Mouse (Mus musculus) liver, postnatal 0 days (tissue): ENCODE results near the gene Nucks1. TPM values are rescaled to one million over a fixed set of nuclear protein-coding genes. Genes with fewer than 3 reads are reported as not detected.
A peak's percentile ranks its signal among the peaks of the same experiment; 100 is the strongest.

Experiments
- ATAC-seq: fragments of 200-750 bp; cut with Nextera tagmentation; 2 replicates; pipeline ENCODE4 v1.8.0; 2017; ENCODE audit warnings: mild to moderate bottlenecking, moderate library complexity
- DNase-seq: peaks from one replicate; pipeline ENCODE4 v3.0.0-alpha.2; 2016
- H3K27ac ChIP-seq: fragments of 300-500 bp; sonication (generic); 2 replicates; pipeline ENCODE4 v1.5.1; 2014; ENCODE audit warnings: antibody characterized with exemption, moderate library complexity, mild to moderate bottlenecking, low read depth
- H3K27me3 ChIP-seq: fragments of 300-500 bp; sonication (generic); 2 replicates; pipeline ENCODE4 v1.6.1; 2014; ENCODE audit warnings: low read length, control low read depth, mixed read lengths; ENCODE audit not compliant: insufficient read depth
- H3K36me3 ChIP-seq: fragments of 300-500 bp; sonication (generic); replicated peaks from 2 replicates; pipeline ENCODE4 v1.6.1; 2014; ENCODE audit warnings: mild to moderate bottlenecking, control low read depth, low read length, moderate library complexity, mixed read lengths; ENCODE audit not compliant: insufficient read depth
- H3K4me1 ChIP-seq: fragments of 300-500 bp; sonication (generic); 2 replicates; pipeline ENCODE4 v1.6.1; 2014; ENCODE audit warnings: antibody characterized with exemption, mild to moderate bottlenecking, control low read depth; ENCODE audit not compliant: insufficient read depth
- H3K4me2 ChIP-seq: fragments of 300-500 bp; sonication (generic); 2 replicates; pipeline ENCODE4 v1.6.1; 2014; ENCODE audit warnings: low read depth, mild to moderate bottlenecking, low read length, moderate library complexity, mixed read lengths
- H3K4me3 ChIP-seq: fragments of 300-500 bp; sonication (generic); 2 replicates; pipeline ENCODE4 v1.5.1; 2014; ENCODE audit warnings: low read depth, low read length
- H3K9ac ChIP-seq: fragments of 300-500 bp; sonication (generic); replicated peaks from 2 replicates; pipeline ENCODE4 v1.6.1; 2014; ENCODE audit warnings: mild to moderate bottlenecking, moderate library complexity
- H3K9me3 ChIP-seq: fragments of 300-500 bp; sonication (generic); 2 replicates; pipeline ENCODE4 v1.6.1; 2016; ENCODE audit warnings: mild to moderate bottlenecking, control low read depth, low read length, mixed read lengths
- CTCF ChIP-seq: sonication (generic); IDR thresholded peaks from 2 replicates; pipeline ENCODE4 v1.5.1; 2016; ENCODE audit warnings: antibody characterized with exemption, low read depth
- EP300 ChIP-seq: IDR thresholded peaks from 2 replicates; pipeline ENCODE4 v1.6.1; 2016; ENCODE audit warnings: antibody characterized with exemption, low read depth, mild to moderate bottlenecking
- WGBS: fragments of 180-500 bp; shearing (Covaris S2); extraction: QIAGEN DNeasy Blood & Tissue Kit; methylation state at CpG from one replicate; pipeline ENCODE4 v1.1.7; 2014; ENCODE audit not compliant: insufficient replicate concordance; 5-methylcytosine and 5-hydroxymethylcytosine counted together
- polyA plus RNA-seq: library from polyadenylated mRNA; unstranded; fragments of >200 nt; fragmentation: Nextera tagmentation; extraction: Ambion mirVana; gene quantifications from 2 replicates; pipeline ENCODE4 v1.2.1, GENCODE M21; 2015

The Nucks1 gene
- polyA plus RNA-seq, 1 experiment from 2014 or later, result 26.9 TPM

DNA sequence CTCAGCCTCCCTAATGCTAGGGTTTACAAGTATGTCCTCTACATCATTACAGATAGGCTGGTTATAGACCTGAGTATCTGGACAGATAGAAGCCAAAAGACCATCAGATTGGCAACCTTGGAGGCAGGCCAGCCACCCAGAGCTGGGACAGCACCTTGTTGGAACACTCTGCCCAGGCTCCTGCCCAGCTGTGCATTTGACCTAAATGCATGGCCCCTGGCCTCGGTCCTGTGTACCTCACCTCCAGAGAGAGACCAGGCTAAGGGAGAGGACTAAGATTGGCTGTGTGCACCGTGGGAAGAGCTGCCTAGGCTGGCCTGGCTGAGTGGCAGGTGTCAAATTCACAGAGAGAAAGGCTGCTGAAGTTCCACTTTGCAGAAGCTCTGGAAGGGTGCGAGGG lies 58.2 kb downstream of the Nucks1 start:
- H3K4me3 ChIP-seq, result no peak overlapping the region
- WGBS, result 40% methylated on average over 3 of the region's 3 CpGs
- peak overlapping the region; percentile 13; the same call in 1 of the 2 replicates for H3K27ac ChIP-seq
- ATAC-seq (no peak), DNase-seq (no peak)
- H3K36me3 ChIP-seq, result no peaks in the 10 kb centered on the region
- 0 out of 2 replicates have a peak, but pooled peaks cover 2% of the 10 kb centered on the region for H3K27me3 ChIP-seq
- TF ChIP-seq EP300 (no peak), CTCF (no peak)
- H3K4me2 ChIP-seq, result no peak overlapping the region
- no peak overlapping the region for H3K9ac ChIP-seq
- peaks cover 45% of the 10 kb centered on the region for H3K4me1 ChIP-seq
- no peaks in the 10 kb centered on the region for H3K9me3 ChIP-seq

DNA sequence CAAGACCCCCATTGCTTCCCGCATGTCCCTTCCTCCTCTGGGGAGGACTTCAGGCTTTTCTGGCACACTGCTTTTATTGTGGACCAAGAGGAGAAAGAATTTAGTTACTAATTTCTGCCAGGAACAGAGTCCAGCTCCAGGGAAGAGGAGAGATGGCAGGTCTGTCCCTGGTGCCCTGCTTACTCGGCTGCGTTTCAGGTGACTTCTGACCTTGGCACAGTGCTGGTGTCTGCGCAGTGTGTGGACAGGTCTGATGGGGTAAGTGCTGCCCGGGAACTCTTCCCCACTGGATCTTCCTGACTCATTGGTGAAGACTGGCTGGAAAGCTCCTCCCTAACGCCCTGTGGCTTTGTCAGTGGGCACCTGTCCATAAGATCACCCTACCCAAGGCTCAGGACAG lies 58.6 kb downstream of the Nucks1 start:
- H3K27me3 ChIP-seq, result no peaks in the 10 kb centered on the region
- no peak for DNase-seq
- H3K4me1 ChIP-seq, result peaks cover 42% of the 10 kb centered on the region
- no peak overlapping the region for H3K4me2 ChIP-seq
- no peak overlapping the region for H3K9ac ChIP-seq
- no peak for TF ChIP-seq EP300
- peak overlapping the region; percentile 19; the same call in 1 of the 2 replicates for H3K27ac ChIP-seq
- no peaks in the 10 kb centered on the region for H3K36me3 ChIP-seq
- no peaks in the 10 kb centered on the region for H3K9me3 ChIP-seq
- H3K4me3 ChIP-seq, result no peak overlapping the region
- peak; percentile 44 for ATAC-seq
- WGBS, result 63% methylated on average over 6 of the region's 6 CpGs

DNA sequence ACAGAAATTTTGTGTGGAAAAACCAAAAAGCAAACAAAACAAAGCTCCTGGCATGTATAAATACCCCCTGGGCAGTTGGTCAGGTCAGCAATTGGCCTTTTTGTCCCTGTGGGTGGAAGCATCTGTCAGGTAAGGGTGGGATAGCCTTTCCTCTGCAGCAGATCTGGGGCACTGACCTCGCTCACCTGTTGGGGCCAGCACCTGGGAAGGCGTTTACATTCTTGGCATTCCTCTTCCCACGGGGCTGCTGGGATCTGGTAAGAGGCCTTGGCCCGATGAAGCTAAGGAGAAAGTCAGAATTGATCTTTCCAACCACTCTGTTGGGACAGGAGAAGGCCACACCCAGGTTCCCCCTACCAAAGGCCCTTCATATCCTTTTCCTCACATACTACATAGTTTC lies 59.5 kb downstream of the Nucks1 start:
- Histone ChIP-seq H3K9ac (no peak overlapping the region), H3K9me3 (no peaks in the 10 kb centered on the region), H3K4me3 (no peak overlapping the region), H3K4me1 (peaks cover 39% of the 10 kb centered on the region), H3K36me3 (no peaks in the 10 kb centered on the region), H3K27ac (0 out of 2 replicates have a peak overlapping the region, but pooled peaks have one; percentile 0), H3K4me2 (no peak overlapping the region; the same call in 1 of the 2 replicates), H3K27me3 (no peaks in the 10 kb centered on the region)
- no peak for TF ChIP-seq CTCF
- no peak for TF ChIP-seq EP300
- ATAC-seq (no peak), DNase-seq (no peak)
- 66% methylated on average over 4 of the region's 4 CpGs for WGBS

DNA sequence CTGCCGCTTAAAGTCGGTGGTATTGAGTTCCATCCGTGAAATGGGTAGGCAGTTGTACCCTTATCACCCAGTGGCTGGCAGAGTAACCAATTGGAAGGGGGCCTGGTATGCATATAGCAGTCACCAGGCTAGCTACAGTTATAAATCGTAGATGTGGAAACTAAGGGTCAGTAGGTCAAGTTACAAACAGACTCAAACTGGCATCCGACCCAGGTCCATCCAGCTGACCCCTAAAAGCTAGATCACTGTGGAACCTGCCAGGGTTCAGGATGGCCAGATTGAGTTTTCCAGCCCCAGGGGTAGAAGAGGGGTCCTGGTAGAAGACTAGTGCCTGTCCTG lies 60.0 kb downstream of the Nucks1 start:
- H3K4me1 ChIP-seq, result peaks cover 39% of the 10 kb centered on the region

DNA sequence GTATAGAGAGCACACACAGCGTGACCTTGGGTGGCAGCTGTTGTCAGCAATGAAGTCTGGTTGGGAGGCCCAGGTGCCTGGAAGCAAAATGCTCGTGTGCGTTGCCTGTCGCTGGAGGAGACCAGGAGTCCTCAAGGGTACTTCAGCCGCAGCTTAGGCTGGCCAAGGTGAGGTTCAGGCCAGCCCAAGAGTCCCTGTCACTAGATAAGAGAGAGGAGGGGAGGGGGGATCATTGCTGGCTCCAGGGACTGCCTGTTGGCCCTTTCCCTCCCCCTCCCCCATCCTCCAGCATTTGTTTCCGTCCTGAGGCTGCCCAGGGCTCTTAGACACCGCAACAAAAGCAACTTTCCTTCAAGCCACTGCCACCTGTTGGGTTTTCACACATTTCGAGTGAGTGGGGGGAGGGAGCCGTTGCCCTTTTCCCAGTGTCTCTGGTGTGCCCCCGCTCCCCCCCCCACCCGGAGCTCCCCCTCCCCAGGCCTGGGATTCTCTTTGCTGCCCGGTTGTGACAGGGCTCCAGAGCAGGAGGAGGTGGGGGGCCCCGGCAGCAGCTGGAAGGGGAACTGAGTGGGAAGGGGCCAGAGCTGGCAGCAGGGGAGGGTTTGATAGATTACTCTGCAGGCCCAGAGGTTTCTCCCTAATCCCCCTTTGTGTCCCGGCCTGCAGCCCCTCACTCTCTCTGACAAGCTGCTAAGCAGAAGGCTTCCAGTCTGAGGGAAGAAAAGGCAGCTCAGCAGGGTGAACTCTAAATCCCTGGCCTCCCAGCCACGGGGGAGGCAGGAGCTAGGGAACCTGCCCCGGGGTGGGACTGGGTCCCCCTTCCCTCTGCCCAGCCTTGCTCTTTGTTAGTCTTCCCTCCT lies 60.6 kb downstream of the Nucks1 start:
- 9% methylated on average over 16 of the region's 16 CpGs for WGBS
- no peak for DNase-seq
- H3K4me3 ChIP-seq, result peak overlapping the region; percentile 26
- peak overlapping the region; percentile 62 for H3K27ac ChIP-seq
- H3K4me2 ChIP-seq, result peak overlapping the region; percentile 62
- H3K9me3 ChIP-seq, result no peaks in the 10 kb centered on the region
- no peaks in the 10 kb centered on the region for H3K36me3 ChIP-seq
- H3K4me1 ChIP-seq, result peaks cover 37% of the 10 kb centered on the region
- ATAC-seq, result peak; percentile 27; the same call in 1 of the 2 replicates
- no peak for TF ChIP-seq CTCF
- TF ChIP-seq EP300, result no peak
- H3K27me3 ChIP-seq, result no peaks in the 10 kb centered on the region
- peak overlapping the region; percentile 53 for H3K9ac ChIP-seq

More for the DNA sequence above, 60.0 kb downstream of the Nucks1 start:
- TF ChIP-seq CTCF (no peak), EP300 (no peak)
- ATAC-seq (peak; percentile 78), DNase-seq (no peak)
- H3K4me3 ChIP-seq, result peak overlapping the region; percentile 26; the same call in 1 of the 2 replicates
- no peaks in the 10 kb centered on the region for H3K36me3 ChIP-seq
- peak overlapping the region; percentile 62 for H3K4me2 ChIP-seq
- WGBS, result 49% methylated on average over 5 of the region's 5 CpGs
- peak overlapping the region; percentile 62; the same call in 1 of the 2 replicates for H3K27ac ChIP-seq
- peak overlapping the region; percentile 53 for H3K9ac ChIP-seq
- H3K9me3 ChIP-seq, result no peaks in the 10 kb centered on the region
- no peaks in the 10 kb centered on the region for H3K27me3 ChIP-seq

DNA sequence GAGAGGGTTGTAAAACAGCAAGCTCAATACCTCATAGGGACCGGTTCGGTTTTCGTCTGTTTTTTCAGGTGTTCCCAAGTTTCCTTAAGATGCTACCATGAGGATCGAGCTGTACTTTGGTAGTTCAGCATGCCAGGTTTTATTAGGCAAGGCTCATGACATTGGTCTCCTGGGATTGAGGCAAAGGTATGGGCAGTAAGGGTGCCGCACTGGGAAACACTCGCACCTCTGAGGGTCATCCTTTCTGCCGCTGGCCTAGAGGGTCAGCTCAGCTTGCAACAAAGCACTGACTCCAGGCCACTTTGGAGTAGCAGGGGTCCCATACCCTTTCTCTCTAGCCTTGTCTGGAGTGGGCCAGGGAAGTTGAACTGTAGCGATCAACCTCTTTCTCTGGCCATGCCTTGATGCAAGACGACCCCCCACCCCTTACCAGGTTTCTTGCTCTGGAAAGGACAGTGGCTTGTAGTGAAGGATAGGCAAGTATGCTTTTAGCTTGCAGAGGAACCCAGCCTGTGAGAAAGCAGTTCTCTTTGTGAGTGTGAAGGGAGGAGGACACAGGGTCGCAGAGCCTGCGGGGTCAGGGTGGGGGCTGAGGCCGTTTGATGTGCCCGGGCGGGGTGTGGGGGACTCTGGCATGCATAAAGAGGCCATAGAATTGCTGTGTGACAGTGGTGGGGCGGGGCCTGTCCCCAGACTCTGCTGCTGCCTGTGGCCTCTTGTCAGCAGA lies 61.6 kb downstream of the Nucks1 start:
- Histone ChIP-seq H3K4me3 (peak overlapping the region; percentile 15; the same call in 1 of the 2 replicates), H3K4me2 (peak overlapping the region; percentile 62), H3K36me3 (no peaks in the 10 kb centered on the region), H3K27me3 (no peaks in the 10 kb centered on the region), H3K9ac (peak overlapping the region; percentile 44; the same call in 1 of the 2 replicates), H3K9me3 (no peaks in the 10 kb centered on the region), H3K27ac (peak overlapping the region; percentile 64), H3K4me1 (peaks cover 36% of the 10 kb centered on the region)
- 50% methylated on average over 15 of the region's 15 CpGs for WGBS
- TF ChIP-seq CTCF (no peak), EP300 (no peak)
- DNase-seq (no peak), ATAC-seq (0 out of 2 replicates have a peak, but pooled peaks have one; percentile 1)
